Mouse (Mus musculus): ENCODE results near the gene Rin2. TPM values are rescaled to one million over a fixed set of nuclear protein-coding genes. Genes with fewer than 3 reads are reported as not detected.

Rin2 gene
- total RNA-seq, 2 experiments from 2014 or later: 39.7 to 53.6 TPM

Other genes with a start within 250 kb of the Rin2 start
- gene Naa20, start 226.9 kb downstream of the Rin2 start, total RNA-seq (2015): 63.9 and 90.0 TPM in 2 replicates
- 57.8 and 62.5 TPM in 2 replicates for gene Naa20, start 226.9 kb downstream of the Rin2 start, total RNA-seq (2017)